Mouse (Mus musculus) hindbrain, embryonic 10.5 days (tissue): ENCODE results near the gene Sec16a. TPM values are rescaled to one million over a fixed set of nuclear protein-coding genes. Genes with fewer than 3 reads are reported as not detected.

Source experiments
- DNase-seq: peaks from one replicate; pipeline ENCODE4 v3.0.0-alpha.2; 2017; ENCODE audit warnings: low spot score
- H3K27ac ChIP-seq: fragments of 300-500 bp; sonication (generic); 2 replicates; pipeline ENCODE4 v1.5.1; 2016; ENCODE audit warnings: mild to moderate bottlenecking, moderate library complexity
- H3K27me3 ChIP-seq: fragments of 300-500 bp; sonication (generic); 2 replicates; pipeline ENCODE4 v1.6.1; 2016; ENCODE audit warnings: mild to moderate bottlenecking; ENCODE audit not compliant: poor library complexity, insufficient read depth, severe bottlenecking
- H3K36me3 ChIP-seq: fragments of 300-500 bp; sonication (generic); 2 replicates; pipeline ENCODE4 v1.6.1; 2016; ENCODE audit warnings: mild to moderate bottlenecking, moderate library complexity
- H3K4me1 ChIP-seq: fragments of 300-500 bp; sonication (generic); replicated peaks from 2 replicates; pipeline ENCODE4 v1.6.1; 2016; ENCODE audit warnings: mild to moderate bottlenecking
- H3K4me3 ChIP-seq: fragments of 300-500 bp; sonication (generic); 2 replicates; pipeline ENCODE4 v1.5.1; 2016; ENCODE audit warnings: mild to moderate bottlenecking, moderate library complexity
- H3K9me3 ChIP-seq: fragments of 300-500 bp; sonication (generic); 2 replicates; pipeline ENCODE4 v1.6.1; 2016; ENCODE audit warnings: mild to moderate bottlenecking, moderate library complexity
- WGBS: fragments of 180-500 bp; shearing (Covaris S2); methylation state at CpG from one replicate; pipeline ENCODE4 v1.1.7; 2016; 5-methylcytosine and 5-hydroxymethylcytosine counted together
- polyA plus RNA-seq: library from polyadenylated mRNA; unstranded; fragments of >200 nt; fragmentation: Nextera tagmentation; extraction: Ambion mirVana; gene quantifications from 2 replicates; pipeline ENCODE4 v1.2.1, GENCODE M21; 2016

Gene Sec16a
- polyA plus RNA-seq, 1 experiment from 2014 or later, result 28.9 TPM

DNA sequence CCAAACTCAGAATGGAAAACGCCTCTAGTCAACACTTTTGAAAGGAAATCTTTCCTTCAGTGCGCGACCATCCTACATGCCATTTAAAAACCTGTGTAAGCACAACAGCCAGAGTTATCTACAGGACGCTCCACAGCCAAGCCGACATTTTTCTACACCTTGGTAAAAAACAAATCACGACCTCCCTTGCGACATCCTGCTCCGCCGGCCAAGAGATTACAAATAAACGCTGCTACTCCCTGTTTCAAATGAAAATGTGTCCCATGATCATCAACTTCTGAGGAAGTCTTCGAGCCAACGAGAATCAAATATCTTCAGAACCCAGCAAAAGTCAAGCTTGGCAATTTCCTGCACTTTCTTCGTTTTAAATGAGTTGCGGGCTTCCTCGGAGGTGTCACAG is 648 bp downstream of the Sec16a start:
- Histone ChIP-seq H3K36me3 (peaks cover 25% of the 10 kb centered on the region), H3K27me3 (no peaks in the 10 kb centered on the region), H3K27ac (peak overlapping the region; percentile 93), H3K9me3 (no peaks in the 10 kb centered on the region), H3K4me3 (peak overlapping the region; percentile 93), H3K4me1 (peaks cover 49% of the 10 kb centered on the region)
- DNase-seq, result no peak
- 5% methylated on average over 15 of the region's 15 CpGs for WGBS

DNA sequence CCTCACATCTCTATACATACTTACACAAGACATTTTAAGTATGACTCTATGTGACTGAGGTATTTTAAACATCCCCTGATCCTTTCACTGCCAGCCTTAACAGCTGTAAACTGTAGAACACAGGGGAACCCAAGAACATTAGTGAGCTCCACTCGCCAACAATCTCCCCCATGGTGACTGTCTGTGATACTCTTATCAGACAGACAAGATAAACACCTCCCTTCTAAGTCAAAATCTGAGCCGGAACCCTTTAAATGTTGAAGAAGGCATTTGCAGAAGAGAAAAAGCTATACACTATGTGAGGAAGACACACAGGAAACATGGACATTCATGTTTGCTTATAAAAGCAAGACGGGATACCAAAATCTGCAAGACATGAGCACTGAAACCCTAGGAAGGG is 1.1 kb downstream of the Sec16a start:
- 57% methylated on average over 3 of the region's 3 CpGs for WGBS
- DNase-seq, result no peak
- H3K27ac ChIP-seq, result peak overlapping the region; percentile 12; the same call in 1 of the 2 replicates
- H3K27me3 ChIP-seq, result no peaks in the 10 kb centered on the region
- H3K4me1 ChIP-seq, result peaks cover 49% of the 10 kb centered on the region
- peaks cover 30% of the 10 kb centered on the region for H3K36me3 ChIP-seq
- no peaks in the 10 kb centered on the region for H3K9me3 ChIP-seq
- peak overlapping the region; percentile 93 for H3K4me3 ChIP-seq

DNA sequence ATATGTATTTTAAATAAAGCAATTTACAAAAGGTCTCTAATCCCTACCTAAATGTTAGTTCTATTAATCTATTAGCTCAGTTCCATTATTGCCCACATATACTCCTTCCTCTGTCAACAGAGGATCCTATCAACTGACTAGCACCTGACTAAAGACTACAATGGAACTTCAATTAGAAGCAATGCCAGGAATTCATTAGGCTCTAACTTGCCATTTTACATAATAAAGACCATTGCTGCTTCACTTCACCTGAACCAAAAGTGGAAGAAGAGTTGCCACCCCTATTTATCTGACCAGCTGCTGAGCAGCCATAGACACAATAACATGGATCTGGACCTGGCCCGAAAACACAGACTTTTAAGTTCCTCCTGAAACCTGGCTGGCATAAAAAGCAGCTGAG is 2.2 kb downstream of the Sec16a start:
- Histone ChIP-seq H3K27ac (no peak overlapping the region), H3K4me3 (no peak overlapping the region), H3K27me3 (no peaks in the 10 kb centered on the region), H3K9me3 (no peaks in the 10 kb centered on the region), H3K36me3 (peaks cover 40% of the 10 kb centered on the region), H3K4me1 (peaks cover 51% of the 10 kb centered on the region)
- DNase-seq, result no peak
- WGBS, result 73% methylated on average over 1 of the region's 1 CpGs

DNA sequence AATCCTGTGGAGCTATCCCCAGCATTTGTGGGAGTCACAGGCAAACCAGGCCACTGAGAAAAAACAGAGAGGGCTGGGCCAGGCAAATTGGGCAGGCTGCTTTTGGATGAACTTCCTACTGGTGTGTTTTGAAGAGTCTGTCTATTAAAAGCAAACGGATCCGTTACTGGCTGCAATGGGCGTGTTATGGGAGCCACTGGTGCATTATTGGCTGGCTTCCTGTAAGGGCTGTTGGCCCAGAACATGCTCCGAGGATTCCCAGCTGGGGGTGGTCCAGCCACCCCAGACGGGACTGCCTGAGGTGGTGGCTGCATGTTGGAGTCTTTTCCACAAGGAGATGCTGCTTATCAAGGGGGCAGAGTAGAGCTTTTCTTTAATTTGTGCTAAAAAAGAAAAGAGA is 3.3 kb downstream of the Sec16a start:
- 87% methylated on average over 5 of the region's 5 CpGs for WGBS
- Histone ChIP-seq H3K9me3 (no peaks in the 10 kb centered on the region), H3K27ac (no peak overlapping the region), H3K4me3 (no peak overlapping the region), H3K36me3 (peaks cover 50% of the 10 kb centered on the region), H3K4me1 (peaks cover 45% of the 10 kb centered on the region), H3K27me3 (no peaks in the 10 kb centered on the region)
- DNase-seq, result no peak

DNA sequence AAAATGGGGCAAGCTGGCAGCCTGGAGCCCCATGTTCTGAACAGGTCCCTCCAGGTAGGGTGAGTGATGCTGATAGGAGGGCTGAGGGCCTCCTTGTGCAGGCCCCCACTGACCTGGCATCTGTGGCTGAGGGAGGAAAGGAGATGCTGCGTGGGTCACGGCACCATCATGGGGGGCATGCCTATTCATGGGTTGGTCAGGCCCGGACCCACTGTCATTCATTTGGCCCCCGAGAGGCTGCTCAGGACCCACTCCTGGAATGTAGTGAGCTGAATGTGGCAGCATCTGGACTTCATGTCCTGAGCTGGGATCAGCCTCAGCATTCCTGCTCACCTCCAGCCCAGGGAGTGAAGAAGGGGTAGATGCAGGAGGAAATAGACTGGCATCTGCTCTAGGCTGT is 3.8 kb downstream of the Sec16a start:
- H3K27ac ChIP-seq, result no peak overlapping the region

DNA sequence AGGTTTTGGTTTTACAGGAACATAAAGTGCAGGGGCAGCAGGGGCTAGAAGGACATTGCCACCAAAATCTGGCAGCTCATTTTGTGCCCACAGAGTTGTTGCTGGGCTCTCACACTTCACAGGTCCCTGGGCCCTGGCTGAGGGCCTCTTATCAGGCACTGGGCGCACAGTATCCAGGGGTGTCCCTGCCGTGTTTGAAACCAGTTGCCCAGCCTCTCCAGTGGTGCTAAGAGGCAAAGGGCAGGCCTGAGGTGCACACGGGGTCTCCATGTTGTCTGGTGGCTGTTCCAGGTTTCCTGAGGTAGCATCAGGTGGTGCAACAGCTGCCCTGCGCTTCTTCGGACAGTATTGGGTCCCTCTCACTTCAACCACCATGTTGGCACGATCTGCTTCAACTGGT is 5.3 kb downstream of the Sec16a start:
- Histone ChIP-seq H3K36me3 (peaks cover 64% of the 10 kb centered on the region), H3K4me3 (no peak overlapping the region), H3K27ac (no peak overlapping the region), H3K4me1 (peaks cover 29% of the 10 kb centered on the region), H3K9me3 (no peaks in the 10 kb centered on the region), H3K27me3 (no peaks in the 10 kb centered on the region)
- WGBS, result 94% methylated on average over 6 of the region's 6 CpGs
- DNase-seq, result no peak

More for the DNA sequence above, 3.8 kb downstream of the Sec16a start:
- Histone ChIP-seq H3K4me3 (no peak overlapping the region), H3K27me3 (no peaks in the 10 kb centered on the region), H3K36me3 (peaks cover 50% of the 10 kb centered on the region), H3K4me1 (peaks cover 41% of the 10 kb centered on the region), H3K9me3 (no peaks in the 10 kb centered on the region)
- no peak for DNase-seq
- 95% methylated on average over 4 of the region's 4 CpGs for WGBS

DNA sequence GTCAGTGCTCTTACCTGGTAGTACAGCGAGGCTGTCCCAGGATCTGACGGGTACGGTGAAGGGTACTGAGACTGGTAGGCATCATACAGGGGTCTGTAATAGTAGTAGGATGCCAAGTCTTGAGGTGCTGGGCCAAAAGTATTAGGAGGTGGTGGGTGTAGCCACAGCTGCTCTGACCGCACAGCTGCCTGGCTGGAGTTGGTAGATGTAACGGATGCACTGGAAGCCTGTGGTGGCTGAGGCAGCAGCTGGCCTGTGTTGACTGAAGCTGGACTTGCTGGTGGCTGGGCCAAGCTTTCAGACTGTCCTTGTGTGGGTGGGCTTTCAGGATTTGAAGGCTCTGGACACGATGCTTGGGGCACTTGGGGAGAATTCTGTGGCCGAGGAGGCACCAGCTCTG is 6.6 kb downstream of the Sec16a start:
- Histone ChIP-seq H3K27me3 (no peaks in the 10 kb centered on the region), H3K27ac (no peak overlapping the region), H3K36me3 (peaks cover 77% of the 10 kb centered on the region), H3K4me1 (peaks cover 16% of the 10 kb centered on the region), H3K4me3 (no peak overlapping the region), H3K9me3 (no peaks in the 10 kb centered on the region)
- DNase-seq, result no peak
- WGBS, result 90% methylated on average over 7 of the region's 7 CpGs

DNA sequence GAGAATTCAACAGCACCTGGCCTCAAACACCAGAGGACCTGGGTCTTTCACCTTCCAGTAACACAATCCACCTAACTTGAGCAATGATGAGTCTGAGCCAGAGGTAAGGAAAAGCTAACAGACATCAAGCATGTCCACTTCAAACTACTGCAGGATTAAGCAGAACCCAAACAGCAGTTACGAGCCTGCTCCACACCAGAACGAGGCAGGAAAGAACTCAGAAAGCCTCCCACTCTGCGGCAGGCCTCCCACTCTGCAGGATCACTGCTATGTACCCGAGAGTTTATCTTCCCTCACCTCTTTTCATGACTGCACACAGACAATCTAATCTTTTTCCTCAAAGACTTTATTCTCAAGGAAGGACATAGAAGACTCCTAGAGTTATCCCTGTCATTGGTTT is 7.8 kb downstream of the Sec16a start:
- no peak for DNase-seq
- 78% methylated on average over 4 of the region's 4 CpGs for WGBS
- no peaks in the 10 kb centered on the region for H3K9me3 ChIP-seq
- H3K27me3 ChIP-seq, result no peaks in the 10 kb centered on the region
- H3K36me3 ChIP-seq, result peaks cover 89% of the 10 kb centered on the region
- H3K4me1 ChIP-seq, result peaks cover 9% of the 10 kb centered on the region
- no peak overlapping the region for H3K27ac ChIP-seq
- no peak overlapping the region for H3K4me3 ChIP-seq

DNA sequence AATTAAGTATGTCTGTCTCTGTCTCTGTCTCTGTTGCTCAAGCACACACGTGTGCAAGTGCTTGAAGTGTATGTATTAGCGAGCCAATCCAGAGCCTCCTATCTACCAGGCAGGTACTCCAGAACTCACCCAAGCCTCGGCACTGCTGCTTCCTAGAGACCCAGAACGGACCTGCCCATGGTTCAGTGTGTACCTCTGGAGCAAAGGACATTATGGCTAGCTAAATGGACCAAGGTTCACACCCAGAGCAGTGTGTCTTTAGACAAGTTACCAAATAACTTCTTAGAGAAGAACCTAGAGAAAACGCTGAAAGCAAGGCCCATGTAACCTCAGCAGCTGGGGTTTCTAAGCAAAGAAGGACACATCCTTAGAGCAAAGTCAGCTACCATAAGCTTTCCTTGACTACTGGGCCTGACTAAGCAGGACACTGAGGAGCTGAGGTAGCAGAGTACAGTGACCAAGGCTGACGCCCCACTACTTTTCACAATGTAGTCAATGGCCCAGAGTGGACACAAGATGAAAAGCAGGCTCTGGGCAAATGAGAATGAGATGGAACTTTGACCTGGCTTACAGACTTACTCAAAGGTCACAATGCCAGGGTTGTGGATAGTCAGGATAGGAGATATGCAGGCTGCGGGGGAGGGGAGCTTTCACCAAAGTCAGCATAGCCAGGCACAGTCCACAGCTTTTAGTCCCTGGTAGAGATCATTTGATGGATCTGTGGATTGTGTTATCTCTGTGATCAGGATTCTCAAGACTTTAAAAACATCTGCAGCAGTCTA is 10.0 kb downstream of the Sec16a start:
- H3K36me3 ChIP-seq, result peaks cover 92% of the 10 kb centered on the region

DNA sequence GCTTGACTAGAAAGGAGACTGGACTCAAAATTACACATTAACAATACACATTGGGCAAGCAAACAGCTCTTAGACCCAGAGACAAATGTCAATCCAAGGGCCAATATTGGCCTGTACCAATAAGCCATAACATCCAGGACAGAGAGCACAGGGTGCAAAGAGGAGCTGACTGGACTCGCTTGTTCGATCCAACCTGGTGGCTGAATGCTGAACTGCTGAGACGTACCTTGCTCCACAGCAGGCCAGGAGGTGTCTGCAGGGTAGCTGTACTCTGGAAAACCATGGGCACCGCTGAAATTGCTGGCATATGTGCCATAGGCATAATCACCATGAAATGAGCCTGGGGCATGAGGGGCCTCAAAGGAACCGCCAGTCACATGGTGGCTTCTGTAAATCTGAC is 15.2 kb downstream of the Sec16a start:
- Histone ChIP-seq H3K9me3 (no peaks in the 10 kb centered on the region), H3K27me3 (no peaks in the 10 kb centered on the region), H3K27ac (no peak overlapping the region), H3K4me1 (no peaks in the 10 kb centered on the region), H3K4me3 (no peak overlapping the region), H3K36me3 (peaks cover 100% of the 10 kb centered on the region)
- 90% methylated on average over 5 of the region's 5 CpGs for WGBS
- DNase-seq, result no peak

More for the DNA sequence above, 10.0 kb downstream of the Sec16a start:
- DNase-seq, result no peak
- peaks cover 9% of the 10 kb centered on the region for H3K4me1 ChIP-seq
- H3K4me3 ChIP-seq, result no peak overlapping the region
- no peak overlapping the region for H3K27ac ChIP-seq
- no peaks in the 10 kb centered on the region for H3K9me3 ChIP-seq
- 89% methylated on average over 7 of the region's 7 CpGs for WGBS
- no peaks in the 10 kb centered on the region for H3K27me3 ChIP-seq

DNA sequence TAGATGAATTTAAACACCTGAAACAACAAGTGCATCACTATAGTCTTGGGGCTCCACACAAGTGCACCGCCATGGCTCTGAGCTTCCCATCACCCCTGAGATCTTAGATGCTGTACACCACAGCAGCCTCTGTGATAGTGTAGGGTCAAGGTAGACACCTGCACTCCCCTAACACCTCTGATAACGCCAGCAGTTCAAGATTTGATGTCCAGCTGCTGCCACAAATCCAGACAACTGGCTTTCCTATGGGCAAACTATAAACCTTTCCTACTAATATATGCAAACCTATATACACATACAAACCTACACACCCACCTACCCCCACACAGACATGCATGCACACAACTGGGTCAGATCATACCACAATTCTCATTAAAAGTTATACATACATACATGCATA is 20.5 kb downstream of the Sec16a start:
- Histone ChIP-seq H3K9me3 (no peaks in the 10 kb centered on the region), H3K27ac (no peak overlapping the region), H3K27me3 (no peaks in the 10 kb centered on the region), H3K36me3 (peaks cover 100% of the 10 kb centered on the region), H3K4me1 (no peaks in the 10 kb centered on the region), H3K4me3 (no peak overlapping the region)
- 93% methylated on average over 2 of the region's 2 CpGs for WGBS
- DNase-seq, result no peak

DNA sequence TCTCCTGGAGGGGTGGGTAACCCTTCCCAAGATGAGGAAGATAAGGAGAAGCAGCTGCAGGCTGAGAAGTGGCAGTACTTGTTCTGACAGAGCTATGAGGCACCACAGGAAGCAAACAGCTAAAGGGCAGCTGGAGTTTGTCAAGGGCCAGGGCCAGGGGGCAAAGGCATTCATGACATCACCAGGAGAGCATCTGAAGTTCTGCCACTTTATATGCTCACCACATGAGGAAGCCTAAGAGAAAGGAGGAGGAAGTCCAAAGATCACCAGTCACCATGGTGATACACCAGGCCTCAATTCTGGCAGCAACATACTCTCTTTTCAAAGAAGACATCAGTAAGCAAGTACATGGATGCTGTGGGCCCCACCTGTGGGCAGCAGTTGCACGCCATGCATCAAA is 21.9 kb downstream of the Sec16a start:
- Histone ChIP-seq H3K27ac (no peak overlapping the region), H3K9me3 (no peaks in the 10 kb centered on the region), H3K4me1 (no peaks in the 10 kb centered on the region), H3K27me3 (no peaks in the 10 kb centered on the region), H3K4me3 (no peak overlapping the region), H3K36me3 (peaks cover 100% of the 10 kb centered on the region)
- no peak for DNase-seq
- WGBS, result 89% methylated on average over 1 of the region's 1 CpGs

DNA sequence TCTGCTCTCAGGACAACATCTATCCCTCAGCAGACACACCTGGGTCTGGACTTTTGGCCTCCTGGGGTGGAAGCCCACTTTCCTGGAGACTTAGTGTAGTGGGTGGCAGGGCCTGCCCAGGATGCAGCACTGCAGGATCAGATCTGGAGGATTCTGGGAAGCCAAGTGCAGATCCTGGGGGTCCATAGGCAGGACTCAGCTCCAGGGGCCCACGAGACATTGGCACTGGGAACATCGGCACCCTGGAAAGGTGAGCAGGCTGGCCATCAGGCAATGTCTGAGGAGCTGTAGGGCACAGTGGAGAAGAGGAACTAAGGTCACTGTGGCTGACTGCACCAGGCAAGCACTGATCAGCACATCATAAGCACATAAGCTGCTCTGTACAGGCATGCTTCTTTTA is 23.0 kb downstream of the Sec16a start:
- no peak for DNase-seq
- no peaks in the 10 kb centered on the region for H3K27me3 ChIP-seq
- no peak overlapping the region for H3K4me3 ChIP-seq
- 96% methylated on average over 2 of the region's 2 CpGs for WGBS
- no peaks in the 10 kb centered on the region for H3K4me1 ChIP-seq
- H3K9me3 ChIP-seq, result no peaks in the 10 kb centered on the region
- no peak overlapping the region for H3K27ac ChIP-seq
- H3K36me3 ChIP-seq, result peaks cover 100% of the 10 kb centered on the region

DNA sequence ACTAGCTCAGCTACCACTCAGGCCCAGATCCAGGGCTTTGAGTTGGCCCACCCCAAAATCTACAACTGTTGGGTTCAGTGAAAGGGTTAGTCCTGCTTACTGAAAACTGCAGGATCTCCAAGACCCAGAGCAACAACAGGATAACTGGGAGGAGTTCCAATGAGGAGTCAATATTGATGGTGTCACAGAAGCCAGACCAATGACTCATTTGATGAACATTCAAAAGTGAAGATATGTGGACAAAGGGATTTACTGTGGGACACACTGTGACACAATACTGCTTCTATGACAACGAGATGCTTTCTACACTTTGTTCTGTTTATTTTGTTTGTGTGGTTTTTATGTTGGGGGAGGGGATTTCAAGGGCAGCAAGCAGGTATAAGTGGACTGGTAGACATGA is 26.9 kb downstream of the Sec16a start:
- H3K27me3 ChIP-seq, result no peaks in the 10 kb centered on the region
- no peak for DNase-seq
- H3K27ac ChIP-seq, result no peak overlapping the region
- H3K9me3 ChIP-seq, result no peaks in the 10 kb centered on the region
- H3K4me1 ChIP-seq, result no peaks in the 10 kb centered on the region
- H3K36me3 ChIP-seq, result peaks cover 100% of the 10 kb centered on the region
- 94% methylated on average over 1 of the region's 1 CpGs for WGBS
- no peak overlapping the region for H3K4me3 ChIP-seq
